Mouse (Mus musculus) kidney, postnatal 0 days (tissue): ENCODE measurements at regions not wholly inside any gene's neighbourhood (a gene's known extent, or its start where the extent isn't known, plus 50 kb on each side); places are given as distances from the start of the nearest gene placed in this dataset.
A peak's percentile ranks its signal among the peaks of the same experiment; 100 is the strongest.

Experiments used
- ATAC-seq: fragments of 200-750 bp; cut with Nextera tagmentation; replicated peaks from 2 replicates; pipeline ENCODE4 v1.8.0; 2017; ENCODE audit warnings: low read depth, moderate number of reproducible peaks, moderate TSS enrichment, moderate library complexity; ENCODE audit not compliant: low FRiP score
- DNase-seq: peaks from one replicate; pipeline ENCODE4 v3.0.0-alpha.2; 2016; ENCODE audit warnings: low spot score
- H3K27ac ChIP-seq: fragments of 300-500 bp; sonication (generic); 2 replicates; pipeline ENCODE4 v1.5.1; 2014; ENCODE audit warnings: mild to moderate bottlenecking
- H3K27me3 ChIP-seq: fragments of 300-500 bp; sonication (generic); 2 replicates; pipeline ENCODE4 v1.6.1; 2014; ENCODE audit warnings: low read length, mixed read lengths; ENCODE audit not compliant: insufficient read depth
- H3K36me3 ChIP-seq: fragments of 300-500 bp; sonication (generic); 2 replicates; pipeline ENCODE4 v1.6.1; 2014; ENCODE audit warnings: low read length, mixed read lengths; ENCODE audit not compliant: insufficient read depth
- H3K4me1 ChIP-seq: fragments of 300-500 bp; sonication (generic); replicated peaks from 2 replicates; pipeline ENCODE4 v1.6.1; 2014; ENCODE audit warnings: antibody characterized with exemption, low read length, mixed read lengths; ENCODE audit not compliant: insufficient read depth
- H3K4me2 ChIP-seq: fragments of 300-500 bp; sonication (generic); 2 replicates; pipeline ENCODE4 v1.6.1; 2014; ENCODE audit warnings: mild to moderate bottlenecking, low read length, moderate library complexity, mixed read lengths
- H3K4me3 ChIP-seq: fragments of 300-500 bp; sonication (generic); replicated peaks from 2 replicates; pipeline ENCODE4 v1.5.1; 2014; ENCODE audit warnings: low read depth, low read length
- H3K9ac ChIP-seq: fragments of 300-500 bp; sonication (generic); 2 replicates; pipeline ENCODE4 v1.6.1; 2014; ENCODE audit warnings: low read depth, low read length
- H3K9me3 ChIP-seq: fragments of 300-500 bp; sonication (generic); replicated peaks from 2 replicates; pipeline ENCODE4 v1.6.1; 2016; ENCODE audit warnings: low read length, inconsistent platforms, mixed read lengths
- CTCF ChIP-seq: IDR thresholded peaks from 2 replicates; pipeline ENCODE4 v1.5.1; 2016; ENCODE audit warnings: antibody characterized with exemption, low read depth, mild to moderate bottlenecking, moderate library complexity
- WGBS: fragments of 180-500 bp; shearing (Covaris S2); extraction: QIAGEN DNeasy Blood & Tissue Kit; methylation state at CpG from one replicate; pipeline ENCODE4 v1.1.7; 2014; 5-methylcytosine and 5-hydroxymethylcytosine counted together

DNA sequence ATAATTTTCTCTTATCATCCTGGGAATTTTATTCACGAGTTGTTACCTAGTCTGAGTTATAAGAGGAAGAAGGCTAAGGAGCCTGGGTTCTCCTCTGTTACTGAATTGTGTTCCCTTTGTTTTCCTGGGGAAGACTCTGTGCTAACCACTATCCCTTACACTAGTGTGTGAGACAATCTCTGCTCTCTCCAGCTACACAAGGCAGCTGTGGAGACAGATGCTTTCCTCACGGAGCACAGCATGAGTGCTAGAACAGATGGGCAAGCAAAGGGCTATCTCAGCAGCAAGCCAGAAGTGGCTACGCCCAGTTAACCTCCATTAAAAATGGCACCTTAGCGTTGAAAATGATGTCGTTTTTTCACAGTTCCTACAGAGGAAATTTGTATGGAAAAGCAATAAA, 75.5 kb upstream of the Lef1 start:
- WGBS: 66% methylated on average over 5 of the region's 5 CpGs
- no peak for DNase-seq
- no peak for ATAC-seq
- H3K36me3 ChIP-seq: no peaks in the 10 kb centered on the region
- no peaks in the 10 kb centered on the region for H3K27me3 ChIP-seq
- no peak overlapping the region for H3K27ac ChIP-seq
- no peak overlapping the region for H3K4me2 ChIP-seq
- no peaks in the 10 kb centered on the region for H3K9me3 ChIP-seq
- H3K4me1 ChIP-seq: no peaks in the 10 kb centered on the region
- H3K9ac ChIP-seq: no peak overlapping the region
- H3K4me3 ChIP-seq: no peak overlapping the region
- no peak for TF ChIP-seq CTCF

GRCm38 (mm10) chr3:131026336-131026735, 83.9 kb upstream of the Lef1 start:
- Histone ChIP-seq H3K27me3 (no peaks in the 10 kb centered on the region), H3K9ac (no peak overlapping the region), H3K4me2 (no peak overlapping the region), H3K27ac (no peak overlapping the region), H3K36me3 (no peaks in the 10 kb centered on the region), H3K4me3 (no peak overlapping the region), H3K9me3 (no peaks in the 10 kb centered on the region), H3K4me1 (no peaks in the 10 kb centered on the region)
- no peak for TF ChIP-seq CTCF
- no peak for DNase-seq
- WGBS: 92% methylated on average over 7 of the region's 7 CpGs
- no peak for ATAC-seq

GRCm38 (mm10) chr3:131019163-131019956, 90.9 kb upstream of the Lef1 start:
- peak; percentile 81 for ATAC-seq

DNA sequence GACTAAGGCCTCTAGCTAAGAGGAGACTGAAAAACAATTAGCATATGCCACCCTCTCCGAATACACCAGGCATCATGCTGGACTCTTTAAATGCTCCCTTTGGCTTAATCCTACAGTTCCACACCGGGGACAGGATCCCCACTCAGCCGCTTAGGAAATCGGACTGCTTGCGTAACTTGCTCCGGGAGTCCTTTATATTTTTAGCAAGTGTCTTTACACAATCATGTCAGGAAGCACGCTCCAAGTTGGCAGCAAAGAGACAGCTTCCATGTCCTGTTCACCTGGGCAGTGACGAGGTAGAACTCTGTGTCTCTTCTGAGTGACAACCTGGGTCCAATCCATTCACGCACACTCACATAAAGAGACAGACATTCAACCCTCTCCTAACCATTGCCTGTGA, 92.4 kb upstream of the Lef1 start:
- Histone ChIP-seq H3K4me3 (no peak overlapping the region), H3K9me3 (no peaks in the 10 kb centered on the region), H3K27me3 (no peaks in the 10 kb centered on the region), H3K4me2 (no peak overlapping the region), H3K27ac (no peak overlapping the region), H3K4me1 (no peaks in the 10 kb centered on the region), H3K9ac (no peak overlapping the region), H3K36me3 (no peaks in the 10 kb centered on the region)
- 92% methylated on average over 9 of the region's 9 CpGs for WGBS
- no peak for TF ChIP-seq CTCF
- ATAC-seq: no peak
- DNase-seq: no peak

More at GRCm38 (mm10) chr3:131019163-131019956, 90.9 kb upstream of the Lef1 start:
- peak; percentile 75 for DNase-seq
- H3K9me3 ChIP-seq: no peaks in the 10 kb centered on the region
- peak overlapping the region; percentile 11; the same call in 1 of the 2 replicates for H3K4me3 ChIP-seq
- H3K4me2 ChIP-seq: peak overlapping the region; percentile 43
- WGBS: 9% methylated on average over 23 of the region's 23 CpGs
- H3K27ac ChIP-seq: peak overlapping the region; percentile 75
- no peaks in the 10 kb centered on the region for H3K27me3 ChIP-seq
- H3K36me3 ChIP-seq: no peaks in the 10 kb centered on the region
- H3K9ac ChIP-seq: no peak overlapping the region
- TF ChIP-seq CTCF: no peak
- no peaks in the 10 kb centered on the region for H3K4me1 ChIP-seq

DNA sequence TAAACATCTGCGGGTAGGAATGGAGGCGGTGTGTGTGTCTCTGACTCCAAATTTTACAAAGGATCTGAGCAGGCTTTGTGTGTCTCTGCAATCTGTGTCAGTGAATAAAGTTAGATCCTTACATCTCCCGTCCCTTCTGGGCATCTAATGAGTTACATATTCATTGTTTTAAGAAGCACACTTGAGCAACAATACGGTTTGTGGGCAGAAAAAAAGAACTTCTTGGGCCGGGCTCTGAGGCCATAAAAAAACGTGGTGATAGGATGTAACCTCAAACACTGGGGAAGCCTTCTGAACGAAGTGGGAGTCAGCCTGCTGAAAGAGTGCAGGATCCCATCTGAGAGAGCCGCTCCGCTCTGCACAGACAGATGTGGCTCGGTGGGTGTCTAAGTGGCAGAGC, 94.2 kb upstream of the Lef1 start:
- no peaks in the 10 kb centered on the region for H3K27me3 ChIP-seq
- TF ChIP-seq CTCF: no peak
- no peaks in the 10 kb centered on the region for H3K4me1 ChIP-seq
- no peak overlapping the region for H3K9ac ChIP-seq
- no peak overlapping the region for H3K4me3 ChIP-seq
- no peak overlapping the region for H3K4me2 ChIP-seq
- WGBS: 52% methylated on average over 10 of the region's 10 CpGs
- H3K36me3 ChIP-seq: no peaks in the 10 kb centered on the region
- ATAC-seq (no peak), DNase-seq (no peak)
- no peaks in the 10 kb centered on the region for H3K9me3 ChIP-seq
- H3K27ac ChIP-seq: no peak overlapping the region

DNA sequence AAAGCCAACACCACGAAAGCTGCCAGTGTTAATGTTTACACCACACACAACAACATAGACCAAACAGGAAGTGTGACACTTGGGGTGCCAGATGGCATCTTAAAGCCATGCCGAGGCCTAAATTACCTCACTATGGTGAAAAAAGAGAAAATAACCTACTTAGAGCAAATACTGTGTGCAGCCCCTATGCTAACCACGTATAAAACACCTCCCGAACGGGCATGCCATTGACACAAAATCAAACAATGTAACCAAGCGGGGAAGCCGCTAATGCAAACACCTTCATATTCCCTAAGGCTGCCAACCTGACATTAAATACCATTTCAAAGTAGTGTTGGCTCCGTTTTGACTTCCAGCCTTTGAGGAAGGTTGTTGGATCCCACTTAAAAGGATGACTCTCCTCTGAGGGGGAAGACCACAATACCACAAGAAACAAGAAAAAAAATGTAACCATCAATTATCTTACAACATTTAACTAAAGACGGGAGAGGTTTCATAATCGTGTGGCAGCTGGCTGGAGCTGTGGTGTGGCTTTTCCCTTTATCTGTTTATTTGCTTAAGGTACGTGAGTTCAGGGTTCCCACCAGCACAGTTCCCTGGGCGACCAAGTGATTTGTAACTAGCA, 96.1 kb upstream of the Lef1 start:
- no peak for DNase-seq
- TF ChIP-seq CTCF: no peak
- Histone ChIP-seq H3K9me3 (no peaks in the 10 kb centered on the region), H3K4me1 (no peaks in the 10 kb centered on the region), H3K4me3 (no peak overlapping the region), H3K36me3 (no peaks in the 10 kb centered on the region), H3K27ac (no peak overlapping the region), H3K27me3 (no peaks in the 10 kb centered on the region), H3K4me2 (no peak overlapping the region), H3K9ac (no peak overlapping the region)
- 51% methylated on average over 12 of the region's 12 CpGs for WGBS
- no peak for ATAC-seq
